Mouse (Mus musculus): ENCODE results near the gene Ttc28. TPM values are rescaled to one million over a fixed set of nuclear protein-coding genes. Genes with fewer than 3 reads are reported as not detected.
A peak's percentile ranks its signal among the peaks of the same experiment; 100 is the strongest.

The Ttc28 gene
- total and polyA plus RNA-seq, 2 experiments from 2014 or later, result 14.5 to 50.4 TPM

DNA sequence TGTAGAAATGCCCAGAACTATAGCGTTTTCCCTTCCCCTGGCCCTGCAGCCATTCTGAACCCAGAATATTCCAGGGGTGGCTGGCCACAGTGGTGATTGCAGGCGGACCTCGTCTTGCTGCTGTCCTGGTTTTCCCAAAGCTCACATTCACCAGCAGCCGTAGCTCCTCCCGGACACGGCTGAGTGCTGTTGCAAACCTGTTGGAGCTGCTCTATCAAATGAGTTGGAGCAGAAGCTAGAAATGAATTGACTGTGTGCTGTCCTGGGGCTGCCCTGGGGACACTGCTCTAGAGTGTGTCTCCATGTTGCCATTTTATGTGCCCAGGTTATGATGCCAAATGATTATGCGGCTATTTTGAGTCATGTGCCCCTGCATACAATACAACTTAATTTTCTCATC lies 254.2 kb downstream of the Ttc28 start:
- peaks cover 10% of the 10 kb centered on the region; the same call in 1 of the 2 replicates for H3K4me1 ChIP-seq (ENCODE audit: insufficient read depth)
- no peak for ATAC-seq

DNA sequence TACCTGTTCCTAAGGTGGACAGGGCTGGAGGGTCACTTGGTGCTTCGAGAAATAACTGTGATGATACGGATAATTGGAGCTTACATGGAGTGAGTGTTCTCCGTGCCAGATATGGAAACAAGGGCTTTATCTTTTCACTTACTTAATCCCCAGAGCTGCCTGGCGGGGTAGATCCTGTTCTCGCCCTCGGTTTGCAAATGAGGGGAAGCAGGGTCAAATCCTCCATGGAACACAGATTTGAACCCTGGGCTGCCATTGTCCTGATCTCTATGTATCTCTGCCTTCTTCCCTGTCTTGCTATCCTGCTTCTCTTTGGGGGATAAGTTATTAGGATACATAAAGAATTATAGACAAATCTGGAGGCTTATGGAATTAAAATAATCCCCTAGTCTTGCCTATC lies 257.7 kb downstream of the Ttc28 start:
- Histone ChIP-seq H3K27ac (ENCODE audit: low read depth, low read length) (0 out of 2 replicates have a peak overlapping the region, but pooled peaks have one; percentile 35), H3K36me3 (ENCODE audit: insufficient read depth) (no peaks in the 10 kb centered on the region), H3K4me2 (ENCODE audit: low read depth) (no peak overlapping the region), H3K4me3 (ENCODE audit: low read depth, low read length) (no peak overlapping the region), H3K9ac (no peak overlapping the region; the same call in 1 of the 2 replicates), H3K4me1 (ENCODE audit: insufficient read depth) (peaks cover 27% of the 10 kb centered on the region), H3K27me3 (ENCODE audit: insufficient read depth, low read length) (no peaks in the 10 kb centered on the region), H3K9me3 (ENCODE audit: low read length) (no peaks in the 10 kb centered on the region)
- DNase-seq (no peak), ATAC-seq (no peak)
- no peak for TF ChIP-seq CTCF (IDR thresholded peaks at IDR 0.05; ENCODE audit: low read depth)
- 27% methylated on average over 6 of the region's 6 CpGs for WGBS

More for the DNA sequence above, 254.2 kb downstream of the Ttc28 start:
- 96% methylated on average over 7 of the region's 7 CpGs for WGBS
- H3K4me2 ChIP-seq (ENCODE audit: low read depth), result no peak overlapping the region
- no peak for TF ChIP-seq CTCF (IDR thresholded peaks at IDR 0.05; ENCODE audit: low read depth)
- H3K4me3 ChIP-seq (ENCODE audit: low read depth, low read length), result no peak overlapping the region
- H3K36me3 ChIP-seq (ENCODE audit: insufficient read depth), result no peaks in the 10 kb centered on the region
- no peaks in the 10 kb centered on the region for H3K9me3 ChIP-seq (ENCODE audit: low read length)
- DNase-seq, result no peak
- no peak overlapping the region for H3K27ac ChIP-seq (ENCODE audit: low read depth, low read length)
- H3K27me3 ChIP-seq (ENCODE audit: insufficient read depth, low read length), result no peaks in the 10 kb centered on the region
- no peak overlapping the region for H3K9ac ChIP-seq

DNA sequence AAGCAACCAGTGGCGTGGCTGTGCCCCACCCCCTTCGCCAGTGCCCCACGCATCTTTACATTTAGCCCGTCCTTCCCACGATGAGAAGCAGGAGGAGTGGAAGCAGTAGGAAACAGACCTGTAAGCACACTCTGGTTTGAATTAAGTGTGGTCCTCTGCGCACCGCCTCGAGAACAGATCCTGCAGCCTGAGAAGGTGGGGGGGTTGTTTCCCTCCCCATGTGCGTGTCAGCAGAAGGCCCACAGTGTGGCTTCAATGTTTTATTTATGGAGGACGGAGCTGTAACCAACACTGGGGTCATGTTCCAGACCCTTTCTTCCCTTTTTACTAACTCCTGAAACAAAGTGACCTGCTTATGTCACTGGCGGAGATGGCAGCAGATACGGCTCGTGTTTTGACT lies 258.1 kb downstream of the Ttc28 start:
- H3K27me3 ChIP-seq (ENCODE audit: insufficient read depth, low read length), result no peaks in the 10 kb centered on the region
- H3K27ac ChIP-seq (ENCODE audit: low read depth, low read length), result no peak overlapping the region
- TF ChIP-seq CTCF (IDR thresholded peaks at IDR 0.05; ENCODE audit: low read depth), result no peak
- H3K4me3 ChIP-seq (ENCODE audit: low read depth, low read length), result no peak overlapping the region
- H3K4me2 ChIP-seq (ENCODE audit: low read depth), result no peak overlapping the region
- no peaks in the 10 kb centered on the region for H3K36me3 ChIP-seq (ENCODE audit: insufficient read depth)
- H3K4me1 ChIP-seq (ENCODE audit: insufficient read depth), result peaks cover 27% of the 10 kb centered on the region
- no peak overlapping the region; the same call in 1 of the 2 replicates for H3K9ac ChIP-seq
- ATAC-seq (no peak), DNase-seq (no peak)
- WGBS, result 41% methylated on average over 13 of the region's 13 CpGs
- no peaks in the 10 kb centered on the region for H3K9me3 ChIP-seq (ENCODE audit: low read length)

DNA sequence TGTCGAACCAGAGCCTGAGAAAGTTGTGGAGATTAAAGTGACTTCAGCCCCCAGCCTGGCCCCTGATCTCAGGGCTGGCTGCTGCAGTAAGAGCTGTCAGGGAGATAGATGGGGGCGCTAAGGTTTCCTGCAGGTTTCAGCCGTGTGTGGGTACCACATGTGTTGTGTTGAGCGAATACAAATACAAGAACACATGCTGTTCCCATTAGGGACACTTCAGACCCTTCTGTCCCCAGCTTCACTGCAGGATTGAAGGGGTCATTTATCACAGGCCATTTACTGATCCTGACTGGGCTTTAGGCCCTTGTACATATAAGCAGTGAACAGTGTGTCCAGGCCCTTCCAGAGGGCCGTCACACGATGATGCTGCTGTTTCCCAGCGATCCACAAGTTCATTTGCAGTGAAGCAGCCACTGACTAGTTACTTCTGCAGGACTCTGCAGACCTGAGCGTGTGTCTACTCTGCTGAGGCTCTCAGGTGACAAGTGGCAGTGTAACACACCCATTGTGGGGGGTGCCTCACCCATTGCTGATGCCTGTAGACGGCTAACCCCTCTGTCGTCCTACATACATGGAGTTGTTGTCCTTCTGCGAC lies 258.7 kb downstream of the Ttc28 start:
- Histone ChIP-seq H3K4me1 (ENCODE audit: insufficient read depth) (peaks cover 27% of the 10 kb centered on the region), H3K27ac (ENCODE audit: low read depth, low read length) (no peak overlapping the region), H3K36me3 (ENCODE audit: insufficient read depth) (no peaks in the 10 kb centered on the region), H3K27me3 (ENCODE audit: insufficient read depth, low read length) (no peaks in the 10 kb centered on the region), H3K9ac (no peak overlapping the region), H3K4me3 (ENCODE audit: low read depth, low read length) (no peak overlapping the region), H3K4me2 (ENCODE audit: low read depth) (no peak overlapping the region), H3K9me3 (ENCODE audit: low read length) (no peaks in the 10 kb centered on the region)
- TF ChIP-seq CTCF (IDR thresholded peaks at IDR 0.05; ENCODE audit: low read depth), result no peak
- DNase-seq, result no peak
- 56% methylated on average over 11 of the region's 11 CpGs for WGBS
- ATAC-seq, result no peak

DNA sequence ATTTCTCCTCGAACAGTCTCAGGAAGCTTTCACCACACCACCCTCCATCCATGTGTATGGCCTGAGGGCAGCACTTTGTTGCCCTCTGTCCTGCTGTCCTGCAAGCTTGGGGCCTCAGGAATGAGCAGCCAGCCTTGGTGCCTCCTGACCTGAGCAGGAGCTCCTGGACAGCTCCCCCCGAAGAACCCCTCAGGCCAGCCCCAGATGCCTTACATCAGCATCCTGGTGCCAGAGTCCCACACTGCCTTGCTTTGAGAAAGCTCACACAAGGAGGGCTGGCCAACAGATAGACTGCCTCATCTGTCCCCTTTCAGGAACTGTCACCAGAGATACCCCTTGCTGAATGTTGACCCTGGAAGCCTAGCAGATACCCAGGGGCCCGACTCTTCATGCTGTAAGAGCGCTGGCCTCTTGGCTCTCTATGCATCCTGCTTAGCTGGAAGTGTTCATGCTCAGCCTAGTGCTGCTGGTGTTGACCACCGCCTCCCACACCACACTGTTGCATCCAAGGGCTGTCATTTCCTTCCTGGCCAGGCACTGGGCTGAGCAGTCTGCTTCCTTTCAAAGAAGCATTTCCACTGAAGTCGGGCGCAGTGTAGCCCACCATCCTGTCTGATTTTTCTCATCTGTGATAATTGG lies 259.4 kb downstream of the Ttc28 start:
- no peak overlapping the region for H3K4me2 ChIP-seq (ENCODE audit: low read depth)
- H3K9ac ChIP-seq, result no peak overlapping the region
- H3K27ac ChIP-seq (ENCODE audit: low read depth, low read length), result peak overlapping the region; percentile 40; the same call in 1 of the 2 replicates
- no peak for TF ChIP-seq CTCF (IDR thresholded peaks at IDR 0.05; ENCODE audit: low read depth)
- H3K27me3 ChIP-seq (ENCODE audit: insufficient read depth, low read length), result no peaks in the 10 kb centered on the region
- H3K4me1 ChIP-seq (ENCODE audit: insufficient read depth), result peaks cover 27% of the 10 kb centered on the region
- H3K36me3 ChIP-seq (ENCODE audit: insufficient read depth), result no peaks in the 10 kb centered on the region
- WGBS, result 77% methylated on average over 7 of the region's 7 CpGs
- DNase-seq, result no peak
- H3K4me3 ChIP-seq (ENCODE audit: low read depth, low read length), result no peak overlapping the region
- ATAC-seq, result no peak
- H3K9me3 ChIP-seq (ENCODE audit: low read length), result no peaks in the 10 kb centered on the region

DNA sequence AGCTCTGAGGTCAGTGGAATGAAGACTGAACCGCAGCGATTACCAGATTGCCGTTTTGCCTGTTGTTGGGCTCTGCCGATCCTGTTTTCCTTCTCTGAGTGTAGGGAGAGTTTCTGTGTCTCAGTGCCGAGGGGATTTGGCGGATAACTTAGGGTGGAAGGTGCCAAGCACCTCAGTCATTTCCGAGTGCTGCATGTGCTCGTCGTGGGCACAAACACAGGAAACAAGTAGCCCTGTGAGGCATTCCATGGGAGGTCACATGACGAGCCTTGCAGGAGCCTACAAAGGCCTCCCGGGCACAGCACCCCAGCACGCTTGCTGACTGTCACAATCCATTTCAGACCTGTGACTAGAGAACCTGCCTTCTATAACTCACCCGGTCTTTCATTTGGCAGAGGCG lies 260.0 kb downstream of the Ttc28 start:
- Histone ChIP-seq H3K9me3 (ENCODE audit: low read length) (no peaks in the 10 kb centered on the region), H3K27me3 (ENCODE audit: insufficient read depth, low read length) (no peaks in the 10 kb centered on the region)

More for the DNA sequence above, 260.0 kb downstream of the Ttc28 start:
- DNase-seq (no peak), ATAC-seq (0 out of 2 replicates have a peak, but pooled peaks have one; percentile 21)
- Histone ChIP-seq H3K4me3 (ENCODE audit: low read depth, low read length) (no peak overlapping the region), H3K4me2 (ENCODE audit: low read depth) (no peak overlapping the region), H3K4me1 (ENCODE audit: insufficient read depth) (peaks cover 27% of the 10 kb centered on the region), H3K9ac (no peak overlapping the region), H3K36me3 (ENCODE audit: insufficient read depth) (no peaks in the 10 kb centered on the region), H3K27ac (ENCODE audit: low read depth, low read length) (0 out of 2 replicates have a peak overlapping the region, but pooled peaks have one; percentile 9)
- 60% methylated on average over 14 of the region's 14 CpGs for WGBS
- TF ChIP-seq CTCF (IDR thresholded peaks at IDR 0.05; ENCODE audit: low read depth), result no peak
